Mouse (Mus musculus): Measurements from ENCODE around the gene Nadk.
A peak's percentile ranks its signal among the peaks of the same experiment; 100 is the strongest.

Gene Nadk

DNA sequence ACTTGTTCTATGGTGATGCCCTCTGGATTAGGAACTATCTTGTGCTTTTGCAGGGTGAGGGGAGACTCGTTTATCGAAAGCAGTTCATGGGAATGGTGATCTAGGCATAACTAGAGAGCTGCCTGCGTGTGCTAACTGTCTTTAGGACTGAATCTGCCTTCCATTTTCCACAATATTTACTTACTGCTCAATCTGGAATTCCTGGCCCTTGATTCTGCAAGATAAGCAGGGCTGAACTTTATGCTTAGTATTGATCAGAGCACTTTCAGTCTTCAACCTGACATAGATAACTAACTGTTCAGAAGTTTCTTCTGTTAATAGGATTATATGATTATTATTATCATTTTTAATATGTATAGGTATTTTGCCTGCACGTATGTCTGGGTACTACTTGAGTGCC lies 43.0 kb downstream of the Nadk start:
- no peak for DNase-seq

DNA sequence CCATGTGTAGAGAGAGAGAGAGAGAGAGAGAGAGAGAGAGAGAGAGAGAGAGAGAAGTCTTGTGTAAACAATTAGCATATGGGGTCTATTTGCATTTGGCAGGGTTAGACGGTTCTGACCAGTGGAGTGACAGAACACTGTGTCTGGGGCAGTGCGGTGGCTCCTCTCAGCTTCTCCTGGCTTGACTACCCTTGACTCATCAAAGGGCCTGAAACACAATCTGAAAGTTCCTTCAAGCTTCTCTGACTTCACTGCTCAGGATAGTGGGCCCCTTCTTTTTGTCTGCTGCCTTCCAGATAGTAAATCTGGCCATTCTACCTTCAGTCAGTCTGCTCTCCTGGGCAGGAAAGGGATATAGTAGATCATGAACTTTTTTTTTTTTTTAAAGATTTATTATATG lies 44.6 kb downstream of the Nadk start:
- DNase-seq: no peak

DNA sequence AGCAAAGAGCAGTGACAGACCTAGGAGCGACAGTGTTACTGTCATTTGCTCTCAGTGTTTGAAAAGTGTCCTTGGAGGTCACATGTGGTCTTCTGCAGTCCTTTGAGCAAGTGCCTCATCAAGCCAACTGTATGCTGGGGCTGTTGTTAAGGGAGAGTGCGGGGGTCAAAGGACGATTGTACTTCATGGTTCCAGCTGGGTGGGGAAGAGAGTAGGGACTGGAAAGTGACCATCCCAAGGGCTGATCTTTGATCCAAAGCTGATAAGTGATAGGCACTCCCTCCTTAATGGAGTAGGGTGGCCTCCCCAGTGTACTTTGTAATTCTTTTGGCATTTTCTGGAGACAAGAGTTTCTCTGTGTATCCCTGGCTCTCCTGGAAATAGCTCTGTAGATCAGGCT lies 49.7 kb downstream of the Nadk start:
- no peak for DNase-seq

DNA sequence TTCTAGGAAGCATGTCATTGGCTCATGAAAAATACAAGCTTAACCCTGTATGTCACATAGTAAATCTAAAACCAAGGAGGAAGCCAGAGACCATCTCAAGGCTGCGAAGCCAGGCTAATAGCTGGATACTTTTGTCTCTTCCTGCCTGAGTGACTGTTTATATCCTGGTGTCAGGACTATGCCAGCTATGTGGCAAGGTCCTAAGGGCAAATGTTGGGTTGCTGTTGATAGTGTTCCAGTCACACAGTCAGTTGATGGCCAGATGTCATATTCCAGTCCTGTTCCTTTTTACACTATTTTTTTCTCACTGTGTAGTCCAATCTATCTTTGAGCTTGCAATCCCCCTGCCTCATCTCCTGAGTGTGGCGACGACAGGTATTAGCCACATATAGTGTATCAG lies 51.1 kb downstream of the Nadk start:
- DNase-seq: no peak

DNA sequence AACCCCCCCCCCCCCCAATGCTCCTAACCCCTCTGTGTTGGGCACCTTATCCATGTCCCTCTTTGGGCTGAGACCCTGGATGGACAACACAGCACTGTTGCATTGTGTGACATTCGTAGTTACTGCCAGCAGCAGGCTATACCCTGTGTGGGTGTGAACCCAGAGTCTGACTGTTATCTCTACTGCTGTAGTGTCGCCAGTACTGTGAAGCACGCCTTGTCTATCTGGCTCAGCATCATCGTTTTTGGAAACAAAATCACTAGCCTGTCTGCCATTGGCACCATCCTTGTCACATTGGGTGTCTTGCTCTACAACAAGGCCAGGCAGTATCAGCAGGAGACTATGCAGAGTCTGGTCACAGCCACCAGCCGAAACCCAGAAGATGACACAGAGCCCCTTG lies 56.1 kb downstream of the Nadk start:
- no peak for DNase-seq

DNA sequence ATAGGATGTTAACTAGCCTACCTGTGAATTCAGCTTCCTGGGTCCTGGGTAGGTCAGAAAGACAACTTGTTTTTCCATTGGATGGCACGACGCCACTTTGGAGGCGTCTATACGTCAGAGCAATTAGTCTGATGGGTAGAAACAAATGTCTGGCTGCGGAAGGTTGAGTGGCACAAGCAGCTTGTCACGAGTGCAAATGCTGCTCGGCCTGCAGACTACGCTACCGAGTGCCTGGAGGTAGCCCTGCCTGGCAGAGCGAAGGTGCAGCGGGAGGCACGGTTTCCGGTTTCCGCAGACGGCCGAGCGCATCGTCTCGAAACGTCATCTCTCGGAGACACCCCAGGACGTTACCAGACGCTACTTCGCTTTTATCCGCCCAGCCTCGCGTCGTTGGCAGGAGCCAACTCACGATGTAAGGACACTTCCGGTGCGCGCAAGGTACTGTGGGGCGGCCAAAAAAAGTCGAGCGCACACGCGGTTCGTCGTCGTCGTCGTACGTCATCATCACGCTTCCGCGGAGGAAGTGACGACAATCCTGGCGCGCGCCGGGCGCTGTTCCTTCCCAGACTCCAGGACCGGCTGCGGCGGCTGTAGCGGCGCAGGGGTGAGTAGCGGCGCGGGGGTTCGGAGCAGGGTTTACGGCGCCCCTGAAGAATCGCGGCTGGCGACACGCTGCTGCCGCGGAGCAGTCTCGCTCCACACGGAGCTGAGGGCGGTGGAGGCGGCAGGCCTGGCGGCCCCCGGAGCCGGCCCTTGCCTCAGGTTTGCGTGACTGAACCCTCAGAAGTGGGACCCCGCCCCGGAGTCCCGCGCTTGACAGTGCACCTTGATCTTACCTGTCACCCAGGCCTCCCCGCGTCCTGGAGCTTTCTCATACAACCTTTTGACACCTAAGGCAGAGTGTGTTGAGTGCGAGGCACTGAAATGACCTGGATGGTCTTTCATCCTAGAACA lies 62.4 kb downstream of the Nadk start, which contains the start of gene Cdk11b:
Gene Cdk11b, plus strand, starts transcription at position 517 of the 954 bp plus-strand sequence.
- DNase-seq: peak; percentile 92 to 96

DNA sequence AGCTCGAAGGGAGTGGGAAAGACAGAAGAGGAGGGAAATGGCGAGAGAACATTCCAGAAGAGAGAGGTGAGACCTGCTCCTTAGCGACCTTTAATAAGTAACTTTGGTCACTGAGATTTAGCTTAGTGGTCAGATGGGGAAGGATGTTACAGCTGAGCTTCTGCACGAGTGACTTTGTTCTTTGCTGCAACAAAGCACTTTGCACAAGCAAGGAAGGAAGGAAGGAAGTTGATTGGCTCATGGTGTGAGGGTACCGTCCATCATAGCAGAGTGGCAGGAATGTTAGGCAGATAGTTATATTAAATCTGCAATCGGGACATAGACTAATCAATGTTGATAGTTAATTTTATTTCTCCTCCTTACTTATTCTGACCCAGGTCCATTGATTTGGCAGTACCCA lies 68.1 kb downstream of the Nadk start:
- DNase-seq: no peak

DNA sequence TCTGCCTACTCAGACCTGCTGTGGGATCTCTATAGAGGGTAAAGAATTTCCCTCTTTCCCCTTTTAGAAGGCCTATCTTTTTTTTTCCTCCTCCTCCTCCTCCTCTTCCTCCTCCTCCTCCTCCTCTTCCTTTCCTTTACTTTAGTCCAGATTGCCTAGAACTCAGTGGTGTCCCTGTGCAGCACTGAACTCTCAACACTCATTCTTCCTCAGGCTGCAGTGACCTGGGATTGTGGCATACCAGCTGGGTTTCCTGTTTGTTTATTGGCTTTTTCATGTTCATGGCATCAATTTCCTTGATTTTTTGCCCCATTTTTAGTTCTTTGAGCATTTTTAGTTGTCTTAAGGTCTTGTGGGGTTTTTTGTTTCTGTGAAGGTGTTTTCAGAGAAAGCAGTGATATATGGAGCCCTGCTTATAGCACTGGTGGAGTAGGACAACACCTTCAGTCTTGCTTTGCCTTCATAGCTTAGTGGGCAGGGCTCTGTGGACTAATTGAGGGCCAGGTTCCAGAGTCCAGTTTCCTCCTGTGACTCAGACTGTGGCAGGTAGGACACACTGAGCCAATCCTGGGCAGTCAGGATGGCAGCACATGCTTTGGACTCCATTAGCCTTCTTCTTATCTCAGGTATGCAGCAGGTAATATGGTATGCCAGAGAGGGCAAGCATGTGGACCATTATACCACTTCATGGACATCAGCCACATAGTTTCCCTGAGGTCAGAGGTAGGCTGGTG lies 73.8 kb downstream of the Nadk start:
- DNase-seq: no peak
